Mouse (Mus musculus): ENCODE data around the gene Hsd3b7.

DNA sequence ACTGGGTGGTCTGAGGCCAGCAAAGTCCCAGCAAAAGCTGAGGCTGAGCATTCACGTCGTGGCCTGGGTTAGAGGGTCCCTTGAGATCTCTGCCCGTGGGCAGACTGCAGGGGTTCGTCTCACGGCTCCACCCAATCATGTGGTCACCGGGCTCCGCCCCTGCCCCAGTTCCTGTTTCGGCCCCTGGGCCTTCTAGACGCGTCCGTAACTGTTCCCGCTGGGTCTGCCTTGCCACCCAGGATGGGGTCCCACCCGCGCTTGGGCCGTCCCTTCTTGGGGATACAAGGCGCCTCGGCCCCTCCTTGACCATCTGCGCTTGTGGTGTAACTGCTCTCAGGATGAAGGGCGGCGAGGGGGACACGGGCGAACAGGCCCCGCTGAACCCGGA lies 30.8 kb upstream of the Hsd3b7 start, which contains the start of gene Orai3:
- TF ChIP-seq CTCF (IDR thresholded peaks at IDR 0.05) (no peak), EP300 (IDR thresholded peaks at IDR 0.05) (no peak; the same call in 1 of the 2 replicates)
